ENCODE assay signal across 9 mouse cellular contexts in genomic region chr5:135544032-135544558, GRCm38 (mm10). TPM values are rescaled to one million over a fixed set of nuclear protein-coding genes. Genes with fewer than 3 reads are reported as not detected.
DNase-seq lines count a peak whose midpoint lies in the region; ATAC-seq and TF ChIP-seq lines count a peak whose summit lies in the region.
"Had no signal": no experiment of that assay in that cellular context is flagged by ENCODE, and none has a peak within 500 bp of the region (broad histone marks: within the 10 kb centered on the region; RNA-seq: fewer than 3 reads in every experiment).

No protein-coding gene starts in this region.

- peak overlapping the region; percentile 98 for H3K4me2 ChIP-seq in forebrain, embryonic 15.5 days (replicated peaks)
- peak overlapping the region; percentile 96 for H3K4me2 ChIP-seq in hindbrain, embryonic 13.5 days

- H3K4me1 ChIP-seq in bone marrow, adult 2 months (ENCODE audit: control insufficient read depth, insufficient read depth, low read length), result 0 out of 2 replicates have a peak, but pooled peaks cover 1% of the 10 kb centered on the region
- peaks cover 13% of the 10 kb centered on the region for H3K4me1 ChIP-seq in forebrain, embryonic 15.5 days
- H3K4me1 ChIP-seq in hindbrain, embryonic 13.5 days (replicated peaks), result peaks cover 17% of the 10 kb centered on the region

- H3K27ac ChIP-seq in bone marrow, adult 2 months (ENCODE audit: control insufficient read depth, insufficient read depth, low read depth, low read length, poor library complexity), result no peak overlapping the region
- H3K27ac ChIP-seq in forebrain, embryonic 15.5 days (replicated peaks), result peak overlapping the region; percentile 71; the same call in 1 of the 2 replicates
- no peak overlapping the region for H3K27ac ChIP-seq in hindbrain, embryonic 13.5 days

- H3K4me3 ChIP-seq in bone marrow, adult 2 months (replicated peaks; ENCODE audit: control insufficient read depth, low read depth, low read length), result peak overlapping the region; percentile 72
- peak overlapping the region; percentile 92 for H3K4me3 ChIP-seq in forebrain, embryonic 15.5 days
- H3K4me3 ChIP-seq in hindbrain, embryonic 13.5 days, result peak overlapping the region; percentile 71

- WGBS in bone marrow, adult 2 months, result 10% methylated on average over 15 of the region's 15 CpGs
- WGBS in forebrain, embryonic 15.5 days, result 3% methylated on average over 15 of the region's 15 CpGs
- WGBS in hindbrain, embryonic 13.5 days, result 4% methylated on average over 15 of the region's 15 CpGs

- no peaks in the 10 kb centered on the region for H3K27me3 ChIP-seq in forebrain, embryonic 15.5 days
- H3K27me3 ChIP-seq in hindbrain, embryonic 13.5 days, result peaks cover 5% of the 10 kb centered on the region; the same call in 1 of the 2 replicates

- ATAC-seq in cerebellum, adult (ENCODE audit: insufficient number of reproducible peaks, low FRiP score, low TSS enrichment), result no peak
- no peak for ATAC-seq in forebrain, embryonic 15.5 days (replicated peaks)
- no peak for ATAC-seq in hindbrain, embryonic 13.5 days (ENCODE audit: low FRiP score)

- TF ChIP-seq POLR2A in bone marrow, adult 2 months (IDR thresholded peaks at IDR 0.05; ENCODE audit: borderline replicate concordance, control insufficient read depth, low read depth, low read length), result no peak

- peak; percentile 26 for DNase-seq in cerebellum, adult 11 months
- DNase-seq in lung, adult 18-20 months, result peak; percentile 50 to 58
- peak; percentile 27 for DNase-seq in retina, postnatal 1 day
- no peak for DNase-seq in spleen, postnatal 36 days (ENCODE audit: low spot score in 2 of 2)

- no peaks in the 10 kb centered on the region for H3K36me3 ChIP-seq in forebrain, embryonic 15.5 days
- H3K36me3 ChIP-seq in hindbrain, embryonic 13.5 days, result no peaks in the 10 kb centered on the region

- H3K9me3 ChIP-seq in forebrain, embryonic 15.5 days, result no peaks in the 10 kb centered on the region
- H3K9me3 ChIP-seq in hindbrain, embryonic 13.5 days, result no peaks in the 10 kb centered on the region

- H3K9ac ChIP-seq in forebrain, embryonic 15.5 days (replicated peaks), result peak overlapping the region; percentile 77
- H3K9ac ChIP-seq in hindbrain, embryonic 13.5 days, result peak overlapping the region; percentile 80

- TF ChIP-seq CTCF in bone marrow, adult 2 months (IDR thresholded peaks at IDR 0.05; ENCODE audit: control insufficient read depth, insufficient read depth, low read length), result no peak

RNA-seq across cellular contexts. Expression of gene Hip1, which starts 0.8 kb away (rescaled TPM):
- 7.8 and 14.5 TPM in 2 replicates for polyA plus RNA-seq in bone marrow, adult 2 months (2011; ENCODE audit: insufficient read depth, insufficient read length, low replicate concordance, missing spikeins)
- polyA plus RNA-seq in forebrain, embryonic 15.5 days (2015; fragmentation: Nextera tagmentation; extraction: Ambion mirVana), result 29.2 and 31.7 TPM in 2 replicates
- polyA plus RNA-seq in hindbrain, embryonic 13.5 days (2015; fragmentation: Nextera tagmentation; extraction: Ambion mirVana), result 38.4 and 38.5 TPM in 2 replicates

RNA-seq across cellular contexts. Expression of gene Ccl26, which starts 19.3 kb away (rescaled TPM):
- polyA plus RNA-seq in bone marrow, adult 2 months (2011; ENCODE audit: insufficient read depth, insufficient read length, low replicate concordance, missing spikeins), result not detected in 2 replicates
- polyA plus RNA-seq in forebrain, embryonic 15.5 days (2015; fragmentation: Nextera tagmentation; extraction: Ambion mirVana), result not detected in 2 replicates
- not detected in 2 replicates for polyA plus RNA-seq in hindbrain, embryonic 13.5 days (2015; fragmentation: Nextera tagmentation; extraction: Ambion mirVana)
- polyA plus RNA-seq: gonadal fat pad, adult 2 months had no signal

RNA-seq across cellular contexts. Expression of gene Ccl24, which starts 28.8 kb away (rescaled TPM):
- not detected in 2 replicates for polyA plus RNA-seq in bone marrow, adult 2 months (2011; ENCODE audit: insufficient read depth, insufficient read length, low replicate concordance, missing spikeins)
- polyA plus RNA-seq in forebrain, embryonic 15.5 days (2015; fragmentation: Nextera tagmentation; extraction: Ambion mirVana), result 0.87 and 1.1 TPM in 2 replicates
- polyA plus RNA-seq in hindbrain, embryonic 13.5 days (2015; fragmentation: Nextera tagmentation; extraction: Ambion mirVana), result 3.7 and 4.4 TPM in 2 replicates

Comparison
In these comparisons a context has a peak if more than half of its experiments do, and no peak if none do; other contexts are left out.
1. DNase-seq: peak in cerebellum, adult 11 months (single experiment), lung, adult 18-20 months (2 of 2) and retina, postnatal 1 day (single experiment); none in spleen, postnatal 36 days (0 of 2).
2. Peak in every context shown above with its lines, with median percentiles within 50 percentile points of each other: H3K4me3 ChIP-seq.